Mouse (Mus musculus): ENCODE results near the gene Taok3. TPM values are rescaled to one million over a fixed set of nuclear protein-coding genes. Genes with fewer than 3 reads are reported as not detected.

Taok3 gene
- polyA plus RNA-seq, 1 experiment from 2014 or later = 46.7 TPM

GRCm38 (mm10) chr5:117135869-117136268 is 15.9 kb downstream of the Taok3 start:
- no peak overlapping the region for H3K27ac ChIP-seq (replicated peaks)
- 46% methylated on average over 9 of the region's 9 CpGs for WGBS
- H3K4me1 ChIP-seq (replicated peaks) = peaks cover 17% of the 10 kb centered on the region
- peak overlapping the region; percentile 17; the same call in 1 of the 2 replicates for H3K9ac ChIP-seq
- no peak overlapping the region for H3K4me3 ChIP-seq
- no peaks in the 10 kb centered on the region for H3K36me3 ChIP-seq
- no peaks in the 10 kb centered on the region for H3K27me3 ChIP-seq
- peak; percentile 27; the same call in 1 of the 2 replicates for ATAC-seq (ENCODE audit: low read depth)
- H3K9me3 ChIP-seq = no peaks in the 10 kb centered on the region
- no peak overlapping the region for H3K4me2 ChIP-seq

GRCm38 (mm10) chr5:117136570-117136969 is 16.6 kb downstream of the Taok3 start:
- H3K4me2 ChIP-seq = no peak overlapping the region
- no peak overlapping the region for H3K4me3 ChIP-seq
- ATAC-seq (ENCODE audit: low read depth) = no peak
- no peaks in the 10 kb centered on the region for H3K27me3 ChIP-seq
- H3K9ac ChIP-seq = no peak overlapping the region
- WGBS = 89% methylated on average over 5 of the region's 5 CpGs
- no peak overlapping the region for H3K27ac ChIP-seq (replicated peaks)
- no peaks in the 10 kb centered on the region for H3K9me3 ChIP-seq
- H3K4me1 ChIP-seq (replicated peaks) = peaks cover 17% of the 10 kb centered on the region
- no peaks in the 10 kb centered on the region for H3K36me3 ChIP-seq

DNA sequence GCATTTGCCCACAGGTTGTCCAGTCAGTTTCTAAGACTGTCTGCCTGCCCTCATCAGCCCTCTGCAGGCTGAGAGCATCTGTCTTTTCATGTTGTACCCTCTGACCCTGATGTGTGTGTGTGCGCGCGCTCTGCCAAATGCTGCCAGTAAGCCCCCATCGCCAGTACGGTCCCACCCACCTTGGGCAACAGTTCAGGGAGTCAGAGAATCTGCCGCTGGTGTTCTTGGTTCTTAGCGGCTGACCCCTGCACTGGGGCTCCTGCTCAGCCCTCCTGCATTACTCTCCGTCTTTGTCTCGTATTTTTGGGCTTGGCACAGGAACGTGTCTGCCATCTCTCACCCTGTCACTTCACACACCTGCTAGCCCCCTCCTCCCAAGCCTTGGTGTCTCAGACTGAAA is 17.1 kb downstream of the Taok3 start:
- no peak for ATAC-seq (ENCODE audit: low read depth)
- Histone ChIP-seq H3K4me3 (no peak overlapping the region), H3K27ac (replicated peaks) (no peak overlapping the region), H3K9me3 (no peaks in the 10 kb centered on the region), H3K4me1 (replicated peaks) (peaks cover 17% of the 10 kb centered on the region), H3K9ac (no peak overlapping the region), H3K4me2 (no peak overlapping the region), H3K27me3 (no peaks in the 10 kb centered on the region), H3K36me3 (no peaks in the 10 kb centered on the region)
- WGBS = 60% methylated on average over 10 of the region's 10 CpGs

DNA sequence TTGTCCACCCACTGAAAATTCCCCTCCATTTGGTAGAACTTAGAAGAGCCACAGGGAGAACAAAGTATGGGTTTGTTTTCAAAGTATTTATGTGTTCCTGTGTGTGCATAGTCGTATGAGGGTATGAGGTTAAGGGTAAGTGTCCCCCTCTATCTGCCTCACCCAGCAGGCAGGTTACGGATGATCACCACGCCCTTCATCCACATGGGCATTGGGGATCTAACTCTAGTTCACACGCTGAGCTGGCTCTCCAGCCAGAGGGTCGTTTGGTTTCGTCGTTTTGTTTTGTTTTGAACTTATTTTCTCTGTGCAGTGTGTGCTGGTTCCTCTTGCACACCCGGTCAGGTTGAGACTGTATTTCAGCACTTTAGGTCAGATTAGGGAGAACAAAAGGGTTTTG is 17.7 kb downstream of the Taok3 start:
- Histone ChIP-seq H3K9me3 (no peaks in the 10 kb centered on the region), H3K9ac (no peak overlapping the region), H3K27ac (replicated peaks) (no peak overlapping the region), H3K4me2 (no peak overlapping the region), H3K4me3 (no peak overlapping the region), H3K4me1 (replicated peaks) (peaks cover 17% of the 10 kb centered on the region), H3K36me3 (no peaks in the 10 kb centered on the region), H3K27me3 (no peaks in the 10 kb centered on the region)
- 80% methylated on average over 8 of the region's 8 CpGs for WGBS
- no peak for ATAC-seq (ENCODE audit: low read depth)

- Histone ChIP-seq H3K4me1 (replicated peaks) (peaks cover 17% of the 10 kb centered on the region), H3K27me3 (no peaks in the 10 kb centered on the region)
- WGBS = 81% methylated on average over 11 of the region's 11 CpGs
These were observed 18.5 kb downstream of the Taok3 start for GRCm38 (mm10) chr5:117138295-117138988.

GRCm38 (mm10) chr5:117139822-117140221 is 19.9 kb downstream of the Taok3 start:
- Histone ChIP-seq H3K36me3 (no peaks in the 10 kb centered on the region), H3K27me3 (no peaks in the 10 kb centered on the region), H3K4me1 (replicated peaks) (peaks cover 17% of the 10 kb centered on the region), H3K9me3 (no peaks in the 10 kb centered on the region), H3K4me3 (no peak overlapping the region), H3K27ac (replicated peaks) (no peak overlapping the region), H3K4me2 (no peak overlapping the region), H3K9ac (no peak overlapping the region)
- no peak for ATAC-seq (ENCODE audit: low read depth)
- WGBS = 82% methylated on average over 8 of the region's 8 CpGs

More at GRCm38 (mm10) chr5:117138295-117138988, 18.5 kb downstream of the Taok3 start:
- Histone ChIP-seq H3K27ac (replicated peaks) (no peak overlapping the region), H3K9me3 (no peaks in the 10 kb centered on the region), H3K9ac (no peak overlapping the region), H3K36me3 (no peaks in the 10 kb centered on the region), H3K4me3 (no peak overlapping the region), H3K4me2 (no peak overlapping the region)
- ATAC-seq (ENCODE audit: low read depth) = no peak

DNA sequence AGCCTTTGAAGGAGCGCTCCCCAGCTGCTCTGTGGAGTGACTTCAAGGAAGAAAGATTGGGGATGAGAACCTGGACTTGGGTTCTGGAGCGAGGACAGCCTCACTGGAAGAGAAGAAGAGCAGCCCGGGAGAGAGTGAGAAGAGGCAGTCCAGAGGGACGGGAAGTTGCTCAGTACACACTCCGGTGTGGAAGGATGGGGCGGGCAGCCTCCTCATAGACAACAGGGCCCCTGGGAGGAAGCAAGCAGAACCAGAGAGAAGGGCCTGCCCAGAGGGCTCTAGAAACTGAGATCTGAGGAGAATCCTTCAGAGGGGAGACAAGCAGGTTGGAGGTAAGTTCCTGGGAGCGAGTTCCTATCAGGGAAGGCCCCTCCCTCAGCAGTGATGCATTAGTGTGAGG is 20.4 kb downstream of the Taok3 start:
- ATAC-seq (ENCODE audit: low read depth) = no peak
- no peaks in the 10 kb centered on the region for H3K9me3 ChIP-seq

DNA sequence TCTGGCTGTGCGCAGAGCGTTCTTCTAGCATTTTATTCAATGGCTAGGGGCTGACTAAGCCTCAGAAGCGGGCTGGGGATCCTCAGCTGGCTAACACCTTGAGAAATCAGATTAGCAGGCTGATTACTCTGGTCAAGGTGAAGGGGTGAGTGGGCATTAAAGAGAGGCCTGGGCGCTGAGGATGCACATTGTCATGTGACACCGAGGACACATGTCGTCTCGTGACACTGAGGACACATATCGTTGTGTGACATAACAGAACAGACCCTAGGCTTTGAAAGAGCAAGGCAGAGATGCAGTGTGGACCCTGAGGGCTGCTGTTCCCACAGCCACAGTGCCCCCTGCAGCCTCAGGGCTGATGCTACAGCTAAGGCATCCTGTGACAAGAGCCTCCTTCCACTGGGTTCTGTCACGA is 23.8 kb downstream of the Taok3 start:
- no peak; the same call in 1 of the 2 replicates for ATAC-seq (ENCODE audit: low read depth)
- H3K36me3 ChIP-seq = no peaks in the 10 kb centered on the region
- WGBS = 62% methylated on average over 9 of the region's 9 CpGs
- H3K27me3 ChIP-seq = no peaks in the 10 kb centered on the region
- no peak overlapping the region for H3K27ac ChIP-seq (replicated peaks)
- H3K4me1 ChIP-seq (replicated peaks) = no peaks in the 10 kb centered on the region
- no peak overlapping the region for H3K9ac ChIP-seq
- H3K4me3 ChIP-seq = no peak overlapping the region
- H3K9me3 ChIP-seq = no peaks in the 10 kb centered on the region
- no peak overlapping the region for H3K4me2 ChIP-seq

More for the DNA sequence above, 20.4 kb downstream of the Taok3 start:
- 74% methylated on average over 7 of the region's 7 CpGs for WGBS
- Histone ChIP-seq H3K27ac (replicated peaks) (no peak overlapping the region), H3K36me3 (no peaks in the 10 kb centered on the region), H3K4me3 (no peak overlapping the region), H3K27me3 (no peaks in the 10 kb centered on the region), H3K9ac (no peak overlapping the region), H3K4me2 (no peak overlapping the region), H3K4me1 (replicated peaks) (peaks cover 13% of the 10 kb centered on the region)

GRCm38 (mm10) chr5:117146165-117146564 is 26.2 kb downstream of the Taok3 start:
- no peaks in the 10 kb centered on the region for H3K9me3 ChIP-seq
- H3K9ac ChIP-seq = no peak overlapping the region
- H3K27me3 ChIP-seq = no peaks in the 10 kb centered on the region
- H3K4me3 ChIP-seq = no peak overlapping the region
- no peak overlapping the region for H3K27ac ChIP-seq (replicated peaks)
- no peaks in the 10 kb centered on the region for H3K4me1 ChIP-seq (replicated peaks)
- H3K36me3 ChIP-seq = no peaks in the 10 kb centered on the region
- H3K4me2 ChIP-seq = no peak overlapping the region
- no peak for ATAC-seq (ENCODE audit: low read depth)

DNA sequence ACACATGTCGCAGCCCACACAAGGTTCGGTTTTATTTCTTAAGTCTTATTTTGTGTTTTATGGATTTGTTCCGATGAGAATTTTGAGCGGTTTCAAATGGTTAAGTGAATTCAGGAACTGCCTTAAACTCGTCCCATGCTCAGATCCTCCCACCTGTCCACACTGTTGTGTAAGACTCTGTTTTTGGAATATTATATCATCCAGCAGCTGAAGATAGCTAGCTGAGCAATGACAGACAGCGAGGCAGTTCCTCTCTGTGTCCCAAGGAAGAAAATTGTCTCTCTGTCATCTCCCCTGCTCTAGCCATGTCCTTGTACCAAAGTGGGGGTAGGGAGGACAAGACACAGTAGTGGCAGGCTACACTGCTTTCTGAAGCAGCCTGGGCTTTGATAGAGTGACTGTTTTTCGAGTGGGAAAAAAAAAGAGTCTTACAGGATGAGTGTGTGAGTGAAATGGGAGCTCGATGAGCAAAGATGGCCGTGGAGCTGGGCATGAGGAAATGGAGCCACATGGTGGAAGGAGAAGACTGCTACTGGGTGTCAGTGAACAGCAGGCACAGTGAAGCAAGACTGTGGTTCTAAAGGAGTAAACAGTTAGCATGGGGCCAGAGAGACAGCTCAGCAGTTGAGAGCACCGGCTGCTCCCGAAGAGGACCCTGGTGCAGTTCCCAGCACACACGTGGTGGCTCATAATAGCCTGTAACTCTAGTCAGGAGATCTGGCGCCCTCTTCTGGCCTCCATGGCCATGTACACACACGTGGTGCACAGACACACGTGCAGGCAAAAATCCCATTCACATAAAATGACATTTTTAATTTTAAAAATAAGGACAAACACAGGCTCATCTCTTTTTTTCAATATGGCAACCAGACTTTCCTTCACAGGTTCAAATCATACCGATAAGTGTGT is 27.5 kb downstream of the Taok3 start:
- Histone ChIP-seq H3K9me3 (no peaks in the 10 kb centered on the region), H3K27me3 (no peaks in the 10 kb centered on the region), H3K9ac (no peak overlapping the region), H3K4me3 (no peak overlapping the region), H3K4me2 (no peak overlapping the region), H3K36me3 (no peaks in the 10 kb centered on the region), H3K27ac (replicated peaks) (no peak overlapping the region), H3K4me1 (replicated peaks) (no peaks in the 10 kb centered on the region)
- ATAC-seq (ENCODE audit: low read depth) = no peak
- WGBS = 91% methylated on average over 16 of the region's 16 CpGs

GRCm38 (mm10) chr5:117149054-117149942 is 29.4 kb downstream of the Taok3 start:
- ATAC-seq (ENCODE audit: low read depth) = no peak
- H3K27me3 ChIP-seq = no peaks in the 10 kb centered on the region
- no peaks in the 10 kb centered on the region for H3K4me1 ChIP-seq (replicated peaks)
- H3K4me3 ChIP-seq = no peak overlapping the region
- H3K27ac ChIP-seq (replicated peaks) = no peak overlapping the region
- H3K9ac ChIP-seq = no peak overlapping the region
- WGBS = 75% methylated on average over 16 of the region's 16 CpGs
- no peaks in the 10 kb centered on the region for H3K36me3 ChIP-seq
- H3K4me2 ChIP-seq = no peak overlapping the region
- H3K9me3 ChIP-seq = no peaks in the 10 kb centered on the region

DNA sequence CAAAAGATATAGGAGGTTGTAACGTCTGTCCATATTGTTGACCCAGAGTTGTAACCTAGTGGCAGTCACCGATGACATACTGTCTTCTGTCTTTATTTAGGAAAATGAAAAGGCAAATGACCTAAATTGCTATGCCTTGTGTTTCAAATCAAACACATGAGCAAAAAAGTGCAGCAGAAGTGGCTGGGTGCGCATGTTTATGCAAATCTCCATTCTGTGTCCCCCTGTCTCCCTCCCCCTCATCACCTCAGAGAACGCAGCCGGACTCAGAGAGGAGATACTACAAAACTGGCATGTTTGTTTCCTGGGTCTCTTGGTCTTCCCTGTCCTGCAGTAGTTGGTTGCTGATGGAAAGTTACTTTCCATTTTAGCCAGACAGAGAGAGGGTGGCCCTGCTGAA is 30.1 kb downstream of the Taok3 start:
- Histone ChIP-seq H3K4me2 (no peak overlapping the region), H3K9ac (no peak overlapping the region), H3K36me3 (no peaks in the 10 kb centered on the region), H3K4me1 (replicated peaks) (no peaks in the 10 kb centered on the region), H3K27me3 (no peaks in the 10 kb centered on the region), H3K9me3 (no peaks in the 10 kb centered on the region), H3K27ac (replicated peaks) (no peak overlapping the region), H3K4me3 (no peak overlapping the region)
- no peak for ATAC-seq (ENCODE audit: low read depth)
- WGBS = 92% methylated on average over 5 of the region's 5 CpGs
